Mouse (Mus musculus): ENCODE measurements at regions not wholly inside any gene's neighbourhood (a gene's known extent, or its start where the extent isn't known, plus 50 kb on each side); places are given as distances from the start of the nearest gene placed in this dataset.

GRCm38 (mm10) chr9:30355642-30356041 lies 71.3 kb upstream of the Snx19 start:
- DNase-seq (ENCODE audit: low spot score): no peak
- Histone ChIP-seq H3K4me3 (ENCODE audit: low read depth, low read length) (no peak overlapping the region), H3K9ac (ENCODE audit: low read length) (no peak overlapping the region), H3K27ac (ENCODE audit: low read depth, low read length) (no peak overlapping the region), H3K9me3 (ENCODE audit: control insufficient read depth, low read length) (no peaks in the 10 kb centered on the region), H3K4me2 (ENCODE audit: low read depth) (no peak overlapping the region), H3K4me1 (ENCODE audit: control insufficient read depth, insufficient read depth, low read length) (no peaks in the 10 kb centered on the region), H3K27me3 (ENCODE audit: control insufficient read depth, insufficient read depth, low read length) (no peaks in the 10 kb centered on the region), H3K36me3 (ENCODE audit: control insufficient read depth, insufficient read depth, low read length) (no peaks in the 10 kb centered on the region)
- ATAC-seq (ENCODE audit: insufficient read depth, low FRiP score, low TSS enrichment): no peak
- 90% methylated on average over 2 of the region's 2 CpGs for WGBS

GRCm38 (mm10) chr9:30369554-30370440 lies 57.1 kb upstream of the Snx19 start:
- Histone ChIP-seq H3K9me3 (ENCODE audit: control insufficient read depth, low read length) (no peaks in the 10 kb centered on the region), H3K36me3 (ENCODE audit: control insufficient read depth, insufficient read depth, low read length) (no peaks in the 10 kb centered on the region), H3K9ac (ENCODE audit: low read length) (no peak overlapping the region), H3K4me2 (ENCODE audit: low read depth) (no peak overlapping the region), H3K4me3 (ENCODE audit: low read depth, low read length) (no peak overlapping the region), H3K27me3 (ENCODE audit: control insufficient read depth, insufficient read depth, low read length) (no peaks in the 10 kb centered on the region), H3K27ac (ENCODE audit: low read depth, low read length) (no peak overlapping the region), H3K4me1 (ENCODE audit: control insufficient read depth, insufficient read depth, low read length) (no peaks in the 10 kb centered on the region)
- DNase-seq (ENCODE audit: low spot score): no peak
- WGBS: 56% methylated on average over 11 of the region's 11 CpGs
- no peak for ATAC-seq (ENCODE audit: insufficient read depth, low FRiP score, low TSS enrichment)

GRCm38 (mm10) chr9:30370789-30371188 lies 56.1 kb upstream of the Snx19 start:
- no peak for ATAC-seq (ENCODE audit: insufficient read depth, low FRiP score, low TSS enrichment)
- no peak overlapping the region for H3K9ac ChIP-seq (ENCODE audit: low read length)

GRCm38 (mm10) chr9:30376908-30377307 lies 50.0 kb upstream of the Snx19 start:
- 78% methylated on average over 3 of the region's 3 CpGs for WGBS
- Histone ChIP-seq H3K36me3 (ENCODE audit: control insufficient read depth, insufficient read depth, low read length) (no peaks in the 10 kb centered on the region), H3K27ac (ENCODE audit: low read depth, low read length) (no peak overlapping the region), H3K4me1 (ENCODE audit: control insufficient read depth, insufficient read depth, low read length) (no peaks in the 10 kb centered on the region), H3K4me2 (ENCODE audit: low read depth) (no peak overlapping the region), H3K9me3 (ENCODE audit: control insufficient read depth, low read length) (no peaks in the 10 kb centered on the region), H3K27me3 (ENCODE audit: control insufficient read depth, insufficient read depth, low read length) (no peaks in the 10 kb centered on the region), H3K4me3 (ENCODE audit: low read depth, low read length) (no peak overlapping the region), H3K9ac (ENCODE audit: low read length) (no peak overlapping the region)
- DNase-seq (ENCODE audit: low spot score) (no peak), ATAC-seq (ENCODE audit: insufficient read depth, low FRiP score, low TSS enrichment) (no peak)

More at GRCm38 (mm10) chr9:30370789-30371188, 56.1 kb upstream of the Snx19 start:
- no peaks in the 10 kb centered on the region for H3K27me3 ChIP-seq (ENCODE audit: control insufficient read depth, insufficient read depth, low read length)
- H3K9me3 ChIP-seq (ENCODE audit: control insufficient read depth, low read length): no peaks in the 10 kb centered on the region
- no peaks in the 10 kb centered on the region for H3K36me3 ChIP-seq (ENCODE audit: control insufficient read depth, insufficient read depth, low read length)
- H3K4me2 ChIP-seq (ENCODE audit: low read depth): no peak overlapping the region
- no peak overlapping the region for H3K4me3 ChIP-seq (ENCODE audit: low read depth, low read length)
- H3K4me1 ChIP-seq (ENCODE audit: control insufficient read depth, insufficient read depth, low read length): no peaks in the 10 kb centered on the region
- DNase-seq (ENCODE audit: low spot score): no peak
- 77% methylated on average over 2 of the region's 2 CpGs for whole genome bisulfite sequencing
- H3K27ac ChIP-seq (ENCODE audit: low read depth, low read length): no peak overlapping the region
